Mouse (Mus musculus): ENCODE measurements around the gene Gm20738. TPM values are rescaled to one million over a fixed set of nuclear protein-coding genes. Genes with fewer than 3 reads are reported as not detected.
"Not testable (repeated sequence)": the region's sequence is repeated elsewhere in the genome, so short reads cannot be mapped to it uniquely, and the experiment has no call there.

The Gm20738 gene
- not detected in 2 replicates for polyA plus RNA-seq (2011; ENCODE audit: insufficient read depth, insufficient read length, low replicate concordance, missing spikeins)

- WGBS, result 52% methylated on average over 4 of the region's 4 CpGs
- H3K27ac ChIP-seq (ENCODE audit: control insufficient read depth, insufficient read depth, low read depth, low read length, poor library complexity); H3K4me3 ChIP-seq (replicated peaks; ENCODE audit: control insufficient read depth, low read depth, low read length); H3K4me1 ChIP-seq (ENCODE audit: control insufficient read depth, insufficient read depth, low read length): not testable (repeated sequence)
Observed at GRCm38 (mm10) chrY:37957511-37957910, at the start of gene Gm20738. Gene Gm20738 (plus strand): TSS chrY:37957811.
